Mouse (Mus musculus) limb, embryonic 14.5 days (tissue): ENCODE results near the gene Sh3gl3. TPM values are rescaled to one million over a fixed set of nuclear protein-coding genes. Genes with fewer than 3 reads are reported as not detected.

Experiments
- ATAC-seq: fragments of 200-750 bp; cut with Nextera tagmentation; 2 replicates; pipeline ENCODE4 v1.8.0; 2017; ENCODE audit warnings: low read depth, moderate number of reproducible peaks, moderate TSS enrichment; ENCODE audit not compliant: low FRiP score
- DNase-seq: peaks from one replicate; pipeline ENCODE4 v3.0.0-alpha.2; 2015; ENCODE audit warnings: low spot score
- H3K27ac ChIP-seq: fragments of 300-500 bp; sonication (generic); replicated peaks from 2 replicates; pipeline ENCODE4 v1.5.1; 2014; ENCODE audit warnings: low read depth, mild to moderate bottlenecking, low read length, moderate library complexity, mixed read lengths
- H3K27me3 ChIP-seq: fragments of 300-500 bp; sonication (generic); 2 replicates; pipeline ENCODE4 v1.6.1; 2014; ENCODE audit warnings: low read length, mixed read lengths; ENCODE audit not compliant: control insufficient read depth, insufficient read depth
- H3K36me3 ChIP-seq: fragments of 300-500 bp; sonication (generic); 2 replicates; pipeline ENCODE4 v1.6.1; 2014; ENCODE audit warnings: mild to moderate bottlenecking, low read length, moderate library complexity, mixed read lengths; ENCODE audit not compliant: control insufficient read depth, insufficient read depth
- H3K4me1 ChIP-seq: fragments of 300-500 bp; sonication (generic); 2 replicates; pipeline ENCODE4 v1.6.1; 2014; ENCODE audit warnings: antibody characterized with exemption, low read length, mixed read lengths; ENCODE audit not compliant: control insufficient read depth, insufficient read depth
- H3K4me2 ChIP-seq: fragments of 300-500 bp; sonication (generic); replicated peaks from 2 replicates; pipeline ENCODE4 v1.6.1; 2014; ENCODE audit warnings: low read depth, mild to moderate bottlenecking, low read length, moderate library complexity; ENCODE audit not compliant: severe bottlenecking
- H3K4me3 ChIP-seq: fragments of 300-500 bp; sonication (generic); replicated peaks from 2 replicates; pipeline ENCODE4 v1.5.1; 2014; ENCODE audit warnings: low read length
- H3K9ac ChIP-seq: fragments of 300-500 bp; sonication (generic); 2 replicates; pipeline ENCODE4 v1.6.1; 2014; ENCODE audit warnings: mild to moderate bottlenecking, low read depth, low read length, moderate library complexity; ENCODE audit not compliant: severe bottlenecking
- H3K9me3 ChIP-seq: fragments of 300-500 bp; sonication (generic); 2 replicates; pipeline ENCODE4 v1.6.1; 2016; ENCODE audit warnings: low read length; ENCODE audit not compliant: control insufficient read depth
- POLR2A ChIP-seq: fragments of 200-500 bp; IDR thresholded peaks from 2 replicates; pipeline ENCODE4 v1.8.0; 2012; ENCODE audit warnings: inconsistent platforms, mild to moderate bottlenecking, moderate library complexity, borderline replicate concordance; ENCODE audit not compliant: insufficient read depth, insufficient read length; ENCODE audit errors: extremely low read depth
- WGBS: fragments of 180-500 bp; shearing (Covaris S2); extraction: QIAGEN DNeasy Blood & Tissue Kit; methylation state at CpG from one replicate; pipeline ENCODE4 v1.1.7; 2014; 5-methylcytosine and 5-hydroxymethylcytosine counted together
- polyA plus RNA-seq, 2 experiments: library from polyadenylated mRNA; depleted of rRNA in 1 of 2; stranded (reverse) in 1 of 2; unstranded in 1 of 2; fragments of >200 nt; fragmentation: Nextera tagmentation in 1 of 2; extraction: Ambion mirVana in 1 of 2; gene quantifications; 2 replicates each; pipeline versions ENCODE4 v1.2.1 to v1.2.3; 2012 to 2014

The Sh3gl3 gene
- polyA plus RNA-seq, 2 experiments, result 10.5 to 15.1 TPM

GRCm38 (mm10) chr7:82192512-82192911, 18.9 kb downstream of the Sh3gl3 start:
- no peak overlapping the region for H3K4me3 ChIP-seq
- H3K27me3 ChIP-seq, result no peaks in the 10 kb centered on the region
- TF ChIP-seq POLR2A, result no peak
- ATAC-seq (no peak), DNase-seq (no peak)
- H3K9ac ChIP-seq, result no peak overlapping the region
- no peaks in the 10 kb centered on the region for H3K9me3 ChIP-seq
- no peaks in the 10 kb centered on the region for H3K36me3 ChIP-seq
- WGBS, result 88% methylated on average over 4 of the region's 4 CpGs
- H3K27ac ChIP-seq, result no peak overlapping the region
- no peak overlapping the region for H3K4me2 ChIP-seq
- H3K4me1 ChIP-seq, result no peaks in the 10 kb centered on the region

GRCm38 (mm10) chr7:82203111-82203510, 29.5 kb downstream of the Sh3gl3 start:
- no peak for TF ChIP-seq POLR2A
- no peak for ATAC-seq
- peaks cover 11% of the 10 kb centered on the region for H3K4me1 ChIP-seq
- no peak overlapping the region for H3K9ac ChIP-seq
- H3K4me3 ChIP-seq, result no peak overlapping the region
- no peak overlapping the region for H3K27ac ChIP-seq
- DNase-seq, result no peak
- no peaks in the 10 kb centered on the region for H3K36me3 ChIP-seq
- 43% methylated on average over 7 of the region's 7 CpGs for WGBS
- no peaks in the 10 kb centered on the region for H3K27me3 ChIP-seq
- H3K4me2 ChIP-seq, result no peak overlapping the region
- H3K9me3 ChIP-seq, result no peaks in the 10 kb centered on the region

DNA sequence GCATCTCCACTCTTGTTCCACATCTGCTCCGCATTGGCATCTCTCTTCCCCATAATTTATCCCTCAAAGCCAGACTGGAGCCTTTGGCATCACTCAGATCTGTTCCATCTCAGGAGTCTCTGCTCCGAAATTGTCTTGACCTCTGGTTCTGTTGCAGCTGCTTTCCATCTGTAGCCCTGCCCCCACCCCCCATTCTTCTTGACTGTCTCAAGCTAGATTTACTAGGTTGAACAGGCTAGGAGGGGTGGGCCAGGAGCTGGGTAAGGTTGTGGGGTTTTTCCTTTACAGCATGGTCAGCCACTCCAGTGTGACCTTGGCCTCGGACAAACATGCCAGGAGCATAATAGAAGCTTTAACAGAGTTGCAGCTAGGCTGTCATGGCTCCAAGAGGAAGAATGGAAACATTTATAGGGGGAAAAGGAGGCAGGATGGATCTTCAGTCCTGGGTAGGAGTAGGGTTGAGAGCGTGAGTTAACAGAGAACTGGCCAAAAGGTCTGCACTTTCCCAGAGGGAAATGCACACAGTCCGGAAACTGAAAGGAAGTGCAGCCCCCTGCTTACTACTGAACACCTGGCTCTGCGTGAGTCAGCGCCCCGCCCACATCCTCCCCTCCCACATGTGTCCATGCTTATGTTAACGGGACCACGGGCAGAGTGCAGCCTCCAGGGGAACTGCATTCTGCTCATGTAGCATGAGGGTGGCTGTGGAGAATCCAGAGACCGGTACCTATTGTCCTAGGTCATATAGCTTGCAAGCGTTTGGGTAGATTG, 30.6 kb downstream of the Sh3gl3 start:
- Histone ChIP-seq H3K36me3 (no peaks in the 10 kb centered on the region), H3K4me3 (no peak overlapping the region), H3K9ac (no peak overlapping the region), H3K4me1 (peaks cover 11% of the 10 kb centered on the region), H3K9me3 (no peaks in the 10 kb centered on the region), H3K27me3 (no peaks in the 10 kb centered on the region), H3K4me2 (no peak overlapping the region), H3K27ac (no peak overlapping the region; the same call in 1 of the 2 replicates)
- ATAC-seq, result peak; percentile 70; the same call in 1 of the 2 replicates
- peak; percentile 40 for DNase-seq
- no peak for TF ChIP-seq POLR2A
- 16% methylated on average over 12 of the region's 12 CpGs for WGBS

- H3K9ac ChIP-seq, result no peak overlapping the region
- H3K4me2 ChIP-seq, result no peak overlapping the region
- DNase-seq, result no peak
- no peak for TF ChIP-seq POLR2A
- H3K4me3 ChIP-seq, result no peak overlapping the region
- H3K9me3 ChIP-seq, result no peaks in the 10 kb centered on the region
- no peaks in the 10 kb centered on the region for H3K36me3 ChIP-seq
- WGBS, result 73% methylated on average over 3 of the region's 3 CpGs
- peaks cover 11% of the 10 kb centered on the region for H3K4me1 ChIP-seq
- ATAC-seq, result no peak
- no peaks in the 10 kb centered on the region for H3K27me3 ChIP-seq
- no peak overlapping the region; the same call in 1 of the 2 replicates for H3K27ac ChIP-seq
These were observed 31.3 kb downstream of the Sh3gl3 start for GRCm38 (mm10) chr7:82204975-82205374.

DNA sequence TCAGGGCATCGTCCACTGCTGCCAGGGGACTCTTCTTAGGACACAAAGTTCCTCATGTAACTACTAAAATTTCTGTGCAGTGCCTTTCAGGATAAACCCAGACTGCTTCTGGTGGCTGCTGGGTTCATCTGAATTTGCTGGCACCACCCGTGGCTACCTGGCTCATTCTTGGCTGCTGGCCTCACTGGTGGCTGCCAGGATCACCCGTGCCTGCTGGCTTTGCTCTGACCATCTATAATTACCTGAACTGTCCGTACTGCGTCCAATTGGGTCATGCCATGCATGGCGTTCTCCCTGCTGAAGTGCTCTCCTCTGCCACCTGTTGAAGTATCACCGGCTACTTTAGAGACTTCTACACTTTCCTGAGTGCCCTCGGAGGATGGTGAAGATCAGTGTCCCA, 33.1 kb downstream of the Sh3gl3 start:
- Histone ChIP-seq H3K4me2 (no peak overlapping the region), H3K4me3 (no peak overlapping the region), H3K9me3 (no peaks in the 10 kb centered on the region), H3K36me3 (no peaks in the 10 kb centered on the region), H3K4me1 (peaks cover 11% of the 10 kb centered on the region), H3K9ac (no peak overlapping the region), H3K27ac (no peak overlapping the region), H3K27me3 (no peaks in the 10 kb centered on the region)
- DNase-seq (no peak), ATAC-seq (no peak)
- 83% methylated on average over 8 of the region's 8 CpGs for WGBS
- TF ChIP-seq POLR2A, result no peak
